Mouse (Mus musculus): Measurements from ENCODE around the gene Cdk15. TPM values are rescaled to one million over a fixed set of nuclear protein-coding genes. Genes with fewer than 3 reads are reported as not detected.

Cdk15 gene
- polyA plus RNA-seq, 1 experiment from 2014 or later = not detected

DNA sequence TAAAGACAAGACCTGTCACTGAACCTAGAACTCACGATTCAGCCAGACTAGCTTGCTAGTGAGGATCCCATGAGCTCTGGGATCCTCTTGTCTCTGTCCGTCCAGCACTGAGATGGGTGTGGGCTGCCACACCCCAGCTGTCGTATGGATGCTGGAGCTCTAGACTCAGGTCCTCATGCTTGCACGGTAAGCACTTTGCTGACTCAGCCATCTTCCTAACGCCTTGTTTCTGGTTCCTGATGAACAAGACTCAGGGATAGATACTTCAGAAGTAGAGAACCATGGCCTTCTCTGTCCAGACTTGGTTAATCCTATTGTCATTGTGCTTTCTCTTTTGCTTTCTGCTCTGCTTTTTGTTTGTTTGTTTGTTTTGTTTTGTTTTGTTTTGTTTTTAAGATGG is 29.2 kb downstream of the Cdk15 start:
- H3K4me3 ChIP-seq (ENCODE audit: control insufficient read depth in 1 of 2, insufficient read depth in 1 of 2, low read depth in 1 of 2, low read length in 2 of 2) = no peak overlapping the region
- no peak overlapping the region for H3K4me2 ChIP-seq (ENCODE audit: low read length)
- no peaks in the 10 kb centered on the region for H3K27me3 ChIP-seq (ENCODE audit: control insufficient read depth, insufficient read depth, low read length)
- H3K4me1 ChIP-seq (ENCODE audit: control insufficient read depth in 2 of 2, insufficient read depth in 2 of 2, low read length in 2 of 2) = no peaks in the 10 kb centered on the region
- no peaks in the 10 kb centered on the region for H3K36me3 ChIP-seq (ENCODE audit: control insufficient read depth, insufficient read depth, low read length)
- ATAC-seq (ENCODE audit: insufficient number of reproducible peaks, insufficient read depth, low FRiP score, low read depth) = no peak
- H3K9ac ChIP-seq (ENCODE audit: low read length) = no peak overlapping the region
- H3K27ac ChIP-seq (replicated peaks in 1 of 2; ENCODE audit: control insufficient read depth in 1 of 2, insufficient read depth in 1 of 2, low read depth in 2 of 2, low read length in 2 of 2) = no peak overlapping the region
- 81% methylated on average over 5 of the region's 5 CpGs for WGBS
- H3K9me3 ChIP-seq (ENCODE audit: control insufficient read depth, low read length) = no peaks in the 10 kb centered on the region

DNA sequence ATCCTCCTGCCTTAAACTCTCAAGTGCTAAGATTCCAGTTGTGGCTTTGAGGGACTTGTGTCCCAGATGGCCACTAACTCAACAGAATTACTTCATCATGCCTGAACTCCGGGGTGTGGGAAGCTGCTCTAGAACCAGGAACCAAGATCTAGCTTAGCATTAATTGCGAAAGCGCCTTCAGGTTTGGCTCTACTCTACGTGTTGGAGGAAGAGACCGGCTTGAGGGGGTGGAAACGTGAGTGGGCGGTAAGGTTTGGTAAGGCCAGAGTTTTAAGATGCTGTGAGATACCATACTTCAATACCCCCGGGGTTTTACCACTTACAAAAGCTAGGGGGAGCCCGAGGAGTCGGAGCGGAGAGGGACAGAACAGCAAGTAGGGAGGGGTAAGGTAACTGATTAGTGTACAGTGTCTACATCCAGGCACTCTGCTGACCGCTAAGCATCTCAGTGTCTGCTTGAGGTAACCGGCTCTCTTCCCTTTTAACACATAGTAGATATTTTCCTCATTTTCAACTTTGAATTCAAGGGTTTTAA is 29.7 kb downstream of the Cdk15 start:
- Histone ChIP-seq H3K4me1 (ENCODE audit: control insufficient read depth in 2 of 2, insufficient read depth in 2 of 2, low read length in 2 of 2) (no peaks in the 10 kb centered on the region), H3K4me2 (ENCODE audit: low read length) (no peak overlapping the region), H3K27me3 (ENCODE audit: control insufficient read depth, insufficient read depth, low read length) (no peaks in the 10 kb centered on the region), H3K36me3 (ENCODE audit: control insufficient read depth, insufficient read depth, low read length) (no peaks in the 10 kb centered on the region), H3K9ac (ENCODE audit: low read length) (no peak overlapping the region), H3K4me3 (ENCODE audit: control insufficient read depth in 1 of 2, insufficient read depth in 1 of 2, low read depth in 1 of 2, low read length in 2 of 2) (no peak overlapping the region), H3K27ac (replicated peaks in 1 of 2; ENCODE audit: control insufficient read depth in 1 of 2, insufficient read depth in 1 of 2, low read depth in 2 of 2, low read length in 2 of 2) (no peak overlapping the region), H3K9me3 (ENCODE audit: control insufficient read depth, low read length) (no peaks in the 10 kb centered on the region)
- 70% methylated on average over 13 of the region's 13 CpGs for WGBS
- ATAC-seq (ENCODE audit: insufficient number of reproducible peaks, insufficient read depth, low FRiP score, low read depth) = no peak

DNA sequence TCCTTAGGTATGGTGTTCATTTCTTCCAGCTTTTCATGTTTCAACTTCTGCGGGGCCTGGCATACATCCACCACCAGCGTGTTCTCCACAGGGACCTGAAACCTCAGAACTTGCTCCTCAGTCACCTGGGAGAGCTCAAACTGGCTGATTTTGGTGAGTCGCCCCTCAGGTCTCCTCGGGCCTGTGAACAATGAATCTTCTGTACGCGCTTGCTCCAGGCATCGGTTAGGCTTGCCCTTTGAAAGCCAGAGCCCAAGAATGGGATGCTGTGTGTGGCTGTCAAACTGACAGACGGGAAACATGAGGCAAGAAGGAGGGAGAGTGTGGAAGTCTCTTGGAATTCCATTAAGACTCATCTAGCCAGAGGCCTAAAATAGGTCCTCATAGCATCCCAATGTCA is 31.0 kb downstream of the Cdk15 start:
- Histone ChIP-seq H3K9ac (ENCODE audit: low read length) (no peak overlapping the region), H3K27ac (replicated peaks in 1 of 2; ENCODE audit: control insufficient read depth in 1 of 2, insufficient read depth in 1 of 2, low read depth in 2 of 2, low read length in 2 of 2) (no peak overlapping the region), H3K4me1 (ENCODE audit: control insufficient read depth in 2 of 2, insufficient read depth in 2 of 2, low read length in 2 of 2) (no peaks in the 10 kb centered on the region), H3K27me3 (ENCODE audit: control insufficient read depth, insufficient read depth, low read length) (no peaks in the 10 kb centered on the region), H3K4me3 (ENCODE audit: control insufficient read depth in 1 of 2, insufficient read depth in 1 of 2, low read depth in 1 of 2, low read length in 2 of 2) (no peak overlapping the region), H3K36me3 (ENCODE audit: control insufficient read depth, insufficient read depth, low read length) (no peaks in the 10 kb centered on the region), H3K4me2 (ENCODE audit: low read length) (no peak overlapping the region), H3K9me3 (ENCODE audit: control insufficient read depth, low read length) (no peaks in the 10 kb centered on the region)
- 71% methylated on average over 8 of the region's 8 CpGs for WGBS
- no peak for ATAC-seq (ENCODE audit: insufficient number of reproducible peaks, insufficient read depth, low FRiP score, low read depth)

DNA sequence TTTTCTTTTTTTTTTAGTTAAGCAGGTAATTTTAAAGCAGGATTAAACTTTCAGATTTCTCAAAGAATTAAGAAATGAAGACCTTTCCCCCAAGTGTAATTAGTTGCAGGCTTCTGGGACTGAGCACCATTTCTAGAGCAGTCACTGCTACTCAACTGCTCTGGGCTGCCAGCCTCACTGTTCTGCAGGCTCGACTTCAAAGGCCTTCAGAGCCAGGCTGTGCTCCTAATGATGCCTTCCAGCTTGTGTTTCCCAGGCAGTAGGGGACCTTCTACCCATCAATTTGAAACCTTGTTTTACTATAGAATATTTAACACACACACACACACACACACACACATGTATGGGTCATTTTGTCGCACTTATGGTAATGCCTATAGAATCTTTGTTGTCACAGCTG is 34.9 kb downstream of the Cdk15 start:
- Histone ChIP-seq H3K36me3 (ENCODE audit: control insufficient read depth, insufficient read depth, low read length) (no peaks in the 10 kb centered on the region), H3K9ac (ENCODE audit: low read length) (no peak overlapping the region), H3K4me2 (ENCODE audit: low read length) (no peak overlapping the region), H3K4me3 (ENCODE audit: control insufficient read depth in 1 of 2, insufficient read depth in 1 of 2, low read depth in 1 of 2, low read length in 2 of 2) (no peak overlapping the region), H3K4me1 (ENCODE audit: control insufficient read depth in 2 of 2, insufficient read depth in 2 of 2, low read length in 2 of 2) (no peaks in the 10 kb centered on the region), H3K27me3 (ENCODE audit: control insufficient read depth, insufficient read depth, low read length) (no peaks in the 10 kb centered on the region), H3K9me3 (ENCODE audit: control insufficient read depth, low read length) (no peaks in the 10 kb centered on the region), H3K27ac (replicated peaks in 1 of 2; ENCODE audit: control insufficient read depth in 1 of 2, insufficient read depth in 1 of 2, low read depth in 2 of 2, low read length in 2 of 2) (no peak overlapping the region)
- WGBS = 53% methylated on average over 2 of the region's 2 CpGs
- no peak for ATAC-seq (ENCODE audit: insufficient number of reproducible peaks, insufficient read depth, low FRiP score, low read depth)

DNA sequence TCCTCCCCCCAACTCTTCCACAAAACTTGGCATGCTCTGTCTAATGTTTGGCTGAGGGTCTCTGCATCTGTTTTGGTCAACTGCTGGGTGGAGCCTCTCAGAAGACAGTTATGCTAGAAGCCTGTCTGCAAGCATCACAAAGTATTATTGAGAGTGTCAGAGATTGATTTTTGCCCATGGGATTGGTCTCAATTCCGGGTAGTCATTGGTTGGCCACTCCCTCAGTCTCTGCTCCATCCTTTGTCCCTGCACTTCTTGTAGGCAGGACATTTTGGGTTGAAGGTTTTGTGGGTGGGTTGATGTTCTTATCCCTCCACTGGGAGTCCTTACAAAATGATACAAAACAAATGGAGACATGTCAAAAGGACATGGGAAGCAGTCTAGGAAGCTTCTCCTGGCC is 39.1 kb downstream of the Cdk15 start:
- Histone ChIP-seq H3K27me3 (ENCODE audit: control insufficient read depth, insufficient read depth, low read length) (no peaks in the 10 kb centered on the region), H3K27ac (replicated peaks in 1 of 2; ENCODE audit: control insufficient read depth in 1 of 2, insufficient read depth in 1 of 2, low read depth in 2 of 2, low read length in 2 of 2) (no peak overlapping the region), H3K9ac (ENCODE audit: low read length) (no peak overlapping the region), H3K4me1 (ENCODE audit: control insufficient read depth in 2 of 2, insufficient read depth in 2 of 2, low read length in 2 of 2) (no peaks in the 10 kb centered on the region), H3K4me3 (ENCODE audit: control insufficient read depth in 1 of 2, insufficient read depth in 1 of 2, low read depth in 1 of 2, low read length in 2 of 2) (no peak overlapping the region), H3K4me2 (ENCODE audit: low read length) (no peak overlapping the region), H3K9me3 (ENCODE audit: control insufficient read depth, low read length) (no peaks in the 10 kb centered on the region), H3K36me3 (ENCODE audit: control insufficient read depth, insufficient read depth, low read length) (no peaks in the 10 kb centered on the region)
- no peak for ATAC-seq (ENCODE audit: insufficient number of reproducible peaks, insufficient read depth, low FRiP score, low read depth)
- 47% methylated on average over 1 of the region's 1 CpGs for WGBS

DNA sequence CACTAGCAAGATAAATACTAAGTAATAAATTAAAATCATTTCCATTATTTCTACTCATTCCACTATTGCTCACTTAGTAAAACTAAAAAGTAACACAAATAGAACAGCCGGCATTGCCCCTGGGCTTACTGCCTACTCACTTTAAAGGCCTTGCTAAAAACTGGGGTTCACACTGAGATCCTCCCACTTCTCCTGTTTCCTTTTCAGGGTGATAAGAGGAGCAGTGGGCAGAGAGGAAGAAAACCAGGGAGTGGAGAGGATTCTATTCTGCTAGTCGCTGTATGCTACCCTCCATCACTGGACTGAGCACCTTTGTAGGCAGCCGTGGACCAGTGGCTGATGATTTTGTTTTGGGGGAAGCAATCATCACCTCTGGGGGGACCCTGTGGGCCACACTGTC is 40.5 kb downstream of the Cdk15 start:
- WGBS = 66% methylated on average over 3 of the region's 3 CpGs
- H3K27ac ChIP-seq (replicated peaks in 1 of 2; ENCODE audit: control insufficient read depth in 1 of 2, insufficient read depth in 1 of 2, low read depth in 2 of 2, low read length in 2 of 2) = no peak overlapping the region
- no peak overlapping the region for H3K9ac ChIP-seq (ENCODE audit: low read length)
- ATAC-seq (ENCODE audit: insufficient number of reproducible peaks, insufficient read depth, low FRiP score, low read depth) = no peak
- no peak overlapping the region for H3K4me2 ChIP-seq (ENCODE audit: low read length)
- H3K4me1 ChIP-seq (ENCODE audit: control insufficient read depth in 2 of 2, insufficient read depth in 2 of 2, low read length in 2 of 2) = no peaks in the 10 kb centered on the region
- no peaks in the 10 kb centered on the region for H3K36me3 ChIP-seq (ENCODE audit: control insufficient read depth, insufficient read depth, low read length)
- no peaks in the 10 kb centered on the region for H3K9me3 ChIP-seq (ENCODE audit: control insufficient read depth, low read length)
- H3K4me3 ChIP-seq (ENCODE audit: control insufficient read depth in 1 of 2, insufficient read depth in 1 of 2, low read depth in 1 of 2, low read length in 2 of 2) = no peak overlapping the region
- no peaks in the 10 kb centered on the region for H3K27me3 ChIP-seq (ENCODE audit: control insufficient read depth, insufficient read depth, low read length)

DNA sequence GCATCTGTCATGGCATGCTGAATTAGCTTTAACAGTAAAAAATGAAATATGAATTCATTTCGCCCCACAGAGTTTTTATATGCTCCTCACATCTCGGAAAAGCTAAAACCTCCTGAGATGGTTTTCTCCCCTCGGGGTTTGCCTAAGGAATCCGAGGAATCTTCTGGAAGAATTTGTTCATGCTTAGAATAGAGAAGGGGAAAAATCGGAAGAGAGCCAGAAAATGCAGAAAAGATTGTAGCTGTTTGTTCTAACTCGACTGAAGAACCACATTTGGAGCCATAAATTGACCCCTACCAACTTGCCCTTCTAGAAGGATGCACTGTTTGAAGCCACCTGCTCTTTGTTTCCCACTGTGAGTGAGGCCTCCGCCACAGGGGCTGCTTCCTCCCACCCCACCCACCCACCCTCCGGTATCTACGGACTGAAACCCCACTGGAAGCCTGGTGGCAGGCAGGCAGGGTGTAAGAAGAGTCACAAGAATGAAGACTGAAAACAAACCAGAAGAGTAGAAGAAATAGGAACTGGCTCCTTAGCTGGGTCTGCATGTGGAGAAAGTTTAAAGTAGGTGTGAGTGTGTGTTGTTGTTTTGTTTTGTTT is 41.9 kb downstream of the Cdk15 start:
- WGBS = 35% methylated on average over 9 of the region's 9 CpGs
- H3K4me2 ChIP-seq (ENCODE audit: low read length) = no peak overlapping the region
- H3K4me3 ChIP-seq (ENCODE audit: control insufficient read depth in 1 of 2, insufficient read depth in 1 of 2, low read depth in 1 of 2, low read length in 2 of 2) = no peak overlapping the region
- no peak overlapping the region for H3K9ac ChIP-seq (ENCODE audit: low read length)
- no peak for ATAC-seq (ENCODE audit: insufficient number of reproducible peaks, insufficient read depth, low FRiP score, low read depth)
- H3K4me1 ChIP-seq (ENCODE audit: control insufficient read depth in 2 of 2, insufficient read depth in 2 of 2, low read length in 2 of 2) = no peaks in the 10 kb centered on the region
- no peaks in the 10 kb centered on the region for H3K36me3 ChIP-seq (ENCODE audit: control insufficient read depth, insufficient read depth, low read length)
- H3K27ac ChIP-seq (replicated peaks in 1 of 2; ENCODE audit: control insufficient read depth in 1 of 2, insufficient read depth in 1 of 2, low read depth in 2 of 2, low read length in 2 of 2) = no peak overlapping the region
- H3K9me3 ChIP-seq (ENCODE audit: control insufficient read depth, low read length) = no peaks in the 10 kb centered on the region
- H3K27me3 ChIP-seq (ENCODE audit: control insufficient read depth, insufficient read depth, low read length) = no peaks in the 10 kb centered on the region

DNA sequence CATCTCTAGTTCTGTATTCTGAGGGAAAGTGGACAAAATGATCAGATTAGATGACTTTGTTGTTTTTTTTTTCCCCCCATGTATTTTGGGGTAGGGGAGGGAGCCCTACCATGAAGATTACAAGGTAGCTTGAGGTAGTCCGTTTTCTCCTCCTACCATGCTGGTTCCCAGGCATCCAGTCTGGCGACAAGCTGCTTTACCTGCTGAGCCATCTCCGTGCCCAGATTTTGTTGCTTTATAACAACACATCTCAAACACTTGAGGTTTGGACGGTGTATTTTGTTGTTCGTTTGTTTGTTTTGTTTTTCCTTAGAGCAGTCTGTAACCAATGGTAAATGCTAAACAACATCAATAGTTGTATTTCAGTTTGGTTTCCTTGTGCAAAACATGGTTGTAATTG is 50.6 kb downstream of the Cdk15 start:
- H3K4me3 ChIP-seq (ENCODE audit: control insufficient read depth in 1 of 2, insufficient read depth in 1 of 2, low read depth in 1 of 2, low read length in 2 of 2) = no peak overlapping the region
- H3K36me3 ChIP-seq (ENCODE audit: control insufficient read depth, insufficient read depth, low read length) = no peaks in the 10 kb centered on the region
- no peaks in the 10 kb centered on the region; the same call in 1 of the 2 replicates for H3K27me3 ChIP-seq (ENCODE audit: control insufficient read depth, insufficient read depth, low read length)
- no peak overlapping the region for H3K4me2 ChIP-seq (ENCODE audit: low read length)
- no peaks in the 10 kb centered on the region for H3K9me3 ChIP-seq (ENCODE audit: control insufficient read depth, low read length)
- no peak for ATAC-seq (ENCODE audit: insufficient number of reproducible peaks, insufficient read depth, low FRiP score, low read depth)
- H3K4me1 ChIP-seq (ENCODE audit: control insufficient read depth in 2 of 2, insufficient read depth in 2 of 2, low read length in 2 of 2) = no peaks in the 10 kb centered on the region
- WGBS = 80% methylated on average over 5 of the region's 5 CpGs
- H3K27ac ChIP-seq (replicated peaks in 1 of 2; ENCODE audit: control insufficient read depth in 1 of 2, insufficient read depth in 1 of 2, low read depth in 2 of 2, low read length in 2 of 2) = no peak overlapping the region
- H3K9ac ChIP-seq (ENCODE audit: low read length) = no peak overlapping the region
